Mouse (Mus musculus) bone marrow macrophage, adult 2 months (primary cell): Measurements from ENCODE around the gene Gm42906. TPM values are rescaled to one million over a fixed set of nuclear protein-coding genes. Genes with fewer than 3 reads are reported as not detected.

Experiments
- H3K27ac ChIP-seq: 2 replicates; pipeline ENCODE4 v1.5.1; 2012; ENCODE audit warnings: low read depth, low read length; ENCODE audit not compliant: insufficient read depth
- H3K4me1 ChIP-seq: 2 replicates; pipeline ENCODE4 v1.6.1; 2012; ENCODE audit warnings: low read length; ENCODE audit not compliant: control insufficient read depth, insufficient read depth
- H3K4me3 ChIP-seq: 2 replicates; pipeline ENCODE4 v1.5.1; 2012; ENCODE audit warnings: mild to moderate bottlenecking, low read length, moderate library complexity; ENCODE audit not compliant: insufficient read depth
- CTCF ChIP-seq: IDR thresholded peaks from 2 replicates; pipeline ENCODE4 v1.5.1; 2012; ENCODE audit warnings: low read depth, mild to moderate bottlenecking, low read length, moderate library complexity
- POLR2A ChIP-seq: IDR thresholded peaks from 2 replicates; pipeline ENCODE4 v1.6.1; 2012; ENCODE audit warnings: mild to moderate bottlenecking, low read depth, low read length, borderline replicate concordance
- polyA plus RNA-seq: library from polyadenylated mRNA; stranded (reverse); fragments of >200 nt; gene quantifications from 2 replicates; pipeline ENCODE4 v1.2.4, GENCODE M21; 2012; ENCODE audit not compliant: missing spikeins, insufficient read depth, insufficient read length

Gm42906 gene
- polyA plus RNA-seq, 1 experiment = not detected

- peaks cover 4% of the 10 kb centered on the region for H3K4me1 ChIP-seq
- TF ChIP-seq CTCF = no peak
- H3K27ac ChIP-seq = no peak overlapping the region
- H3K4me3 ChIP-seq = no peak overlapping the region
Observed at GRCm38 (mm10) chr5:151108955-151109354, 319.0 kb downstream of the Gm42906 start.

- Histone ChIP-seq H3K4me1 (peaks cover 4% of the 10 kb centered on the region), H3K4me3 (no peak overlapping the region), H3K27ac (no peak overlapping the region)
- TF ChIP-seq CTCF (no peak), POLR2A (no peak)
Observed at GRCm38 (mm10) chr5:151108291-151108897, 319.6 kb downstream of the Gm42906 start.

GRCm38 (mm10) chr5:151106841-151107240, 321.1 kb downstream of the Gm42906 start:
- peaks cover 4% of the 10 kb centered on the region for H3K4me1 ChIP-seq
- H3K27ac ChIP-seq = no peak overlapping the region
- no peak overlapping the region for H3K4me3 ChIP-seq
- TF ChIP-seq POLR2A (no peak), CTCF (no peak)

GRCm38 (mm10) chr5:151105054-151105971, 322.6 kb downstream of the Gm42906 start:
- H3K27ac ChIP-seq = no peak overlapping the region
- no peak overlapping the region for H3K4me3 ChIP-seq
- peaks cover 4% of the 10 kb centered on the region for H3K4me1 ChIP-seq
- TF ChIP-seq POLR2A (no peak), CTCF (no peak)

GRCm38 (mm10) chr5:151104354-151105053, 323.5 kb downstream of the Gm42906 start:
- Histone ChIP-seq H3K4me1 (peaks cover 2% of the 10 kb centered on the region), H3K4me3 (no peak overlapping the region), H3K27ac (no peak overlapping the region)
- TF ChIP-seq CTCF = no peak
- no peak for TF ChIP-seq POLR2A

DNA sequence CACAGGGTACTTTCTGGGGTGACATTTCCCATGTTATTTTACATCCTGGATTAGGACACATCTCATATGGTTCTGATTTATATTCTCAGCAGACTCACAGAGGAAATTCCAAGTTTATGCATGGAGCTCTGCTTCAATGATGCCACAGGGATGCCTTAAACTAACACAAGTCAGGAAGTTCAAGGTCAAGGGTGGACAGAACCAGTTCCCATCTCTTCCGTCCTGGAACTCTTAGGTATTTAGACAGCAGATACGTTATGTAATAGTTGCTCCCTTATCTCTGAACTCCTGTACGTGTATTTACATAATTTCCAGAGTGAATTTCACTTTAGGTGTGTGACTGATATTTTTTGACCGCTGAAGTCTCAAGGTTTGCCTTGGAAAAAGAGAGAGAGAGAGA, 324.7 kb downstream of the Gm42906 start:
- TF ChIP-seq CTCF = no peak
- TF ChIP-seq POLR2A = no peak
- H3K27ac ChIP-seq = no peak overlapping the region

DNA sequence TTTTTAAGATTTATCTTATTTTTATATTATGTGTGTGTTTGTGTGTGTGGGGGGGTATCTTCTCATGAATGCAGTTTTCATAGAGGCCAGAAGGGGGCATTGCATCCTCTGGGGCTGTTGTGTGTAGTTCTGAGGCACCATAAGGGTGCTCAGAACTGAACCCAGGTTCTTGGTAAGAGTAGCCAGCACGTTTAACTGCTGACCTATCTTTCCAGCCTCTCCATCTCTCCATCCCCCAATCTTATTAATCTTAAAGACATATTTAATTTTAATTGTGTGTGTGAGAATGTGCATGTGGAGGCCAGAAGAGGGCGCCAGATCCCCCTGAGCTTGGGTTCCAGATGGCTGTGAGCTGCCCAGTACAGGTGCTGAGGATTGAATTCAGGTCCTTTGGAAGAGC, 325.7 kb downstream of the Gm42906 start:
- H3K27ac ChIP-seq = no peak overlapping the region
- no peaks in the 10 kb centered on the region for H3K4me1 ChIP-seq
- no peak for TF ChIP-seq POLR2A
- peak; percentile 55 for TF ChIP-seq CTCF
- H3K4me3 ChIP-seq = no peak overlapping the region

More for the DNA sequence above, 324.7 kb downstream of the Gm42906 start:
- Histone ChIP-seq H3K4me3 (no peak overlapping the region), H3K4me1 (no peaks in the 10 kb centered on the region)

- Histone ChIP-seq H3K27ac (no peak overlapping the region), H3K4me1 (no peaks in the 10 kb centered on the region), H3K4me3 (no peak overlapping the region)
- TF ChIP-seq CTCF (no peak), POLR2A (no peak)
Observed at GRCm38 (mm10) chr5:151096012-151096411, 332.0 kb downstream of the Gm42906 start.

- H3K4me1 ChIP-seq = no peaks in the 10 kb centered on the region
- TF ChIP-seq CTCF (no peak), POLR2A (no peak)
- H3K27ac ChIP-seq = no peak overlapping the region
- no peak overlapping the region for H3K4me3 ChIP-seq
Observed at GRCm38 (mm10) chr5:151092886-151093665, 334.9 kb downstream of the Gm42906 start.

DNA sequence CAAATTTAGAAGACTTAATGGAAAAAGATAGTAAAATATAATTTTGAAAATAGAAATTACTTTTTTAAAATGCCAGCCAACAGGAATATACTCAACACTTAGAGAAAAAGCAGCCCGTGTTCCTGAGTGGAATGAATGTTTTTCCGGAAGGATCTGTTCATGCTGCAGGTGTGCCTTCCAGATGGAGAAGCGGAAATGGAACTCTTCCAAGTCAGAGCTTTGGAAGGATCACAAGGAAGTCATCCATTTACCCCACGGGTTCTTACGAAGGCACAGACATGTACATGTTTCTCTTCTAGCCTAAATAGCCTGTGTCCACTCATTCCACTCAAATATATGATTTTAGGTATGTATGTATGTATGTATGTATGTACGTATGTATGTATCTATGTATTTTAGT, 337.0 kb downstream of the Gm42906 start:
- TF ChIP-seq POLR2A (no peak), CTCF (no peak)
- H3K4me1 ChIP-seq = peaks cover 6% of the 10 kb centered on the region
- H3K27ac ChIP-seq = no peak overlapping the region
- H3K4me3 ChIP-seq = no peak overlapping the region
